Mouse (Mus musculus) kidney, adult 2 months (tissue): ENCODE results near the gene Pno1.

Source experiments
- CTCF ChIP-seq: fragments of 200-500 bp; conservative IDR thresholded peaks from 2 replicates; pipeline ENCODE4 v1.5.1; 2011; ENCODE audit warnings: low read depth, mild to moderate bottlenecking, control low read depth, low read length, moderate library complexity, mixed read lengths; ENCODE audit not compliant: insufficient read depth, insufficient read length
- POLR2A ChIP-seq: fragments of 200-500 bp; IDR thresholded peaks from one replicate; pipeline ENCODE4 v1.6.1; 2011; ENCODE audit warnings: low read depth, low read length, control low read depth

DNA sequence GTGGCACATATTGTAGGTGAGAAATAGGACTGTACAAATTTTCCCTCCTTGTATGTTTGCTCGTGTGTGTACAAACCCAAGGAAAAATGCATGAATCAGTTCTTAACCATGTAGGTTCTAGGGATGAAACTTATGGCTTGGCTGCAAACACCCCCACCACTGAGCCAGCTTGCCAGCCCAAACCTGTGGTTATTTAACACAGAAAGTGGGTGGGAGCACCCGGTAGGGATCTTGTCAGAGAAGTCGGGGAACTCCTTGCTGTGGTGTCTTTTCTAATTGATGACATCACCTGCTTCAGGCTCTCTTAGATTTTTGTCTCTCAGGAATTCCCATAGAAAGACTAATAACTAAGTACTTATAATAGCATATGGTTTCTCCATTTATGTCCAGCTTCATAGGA, 23.7 kb downstream of the Pno1 start:
- TF ChIP-seq POLR2A: no peak
- no peak for TF ChIP-seq CTCF
